Mouse (Mus musculus) left cerebral cortex, postnatal 14 days (tissue): ENCODE results near the gene Fntb. TPM values are rescaled to one million over a fixed set of nuclear protein-coding genes. Genes with fewer than 3 reads are reported as not detected.
A peak's percentile ranks its signal among the peaks of the same experiment; 100 is the strongest.

Experiments used
- DNase-seq, 2 experiments: peaks; one replicate each; pipeline ENCODE4 v3.0.0; 2021 to 2022; ENCODE audit warnings: low spot score in 2 of 2, mixed read lengths in 1 of 2
- intact Hi-C: fragments of 180-260 bp; cut with DNase I; formaldehyde crosslinking; loops from one replicate; pipeline ENCODE4 v1.15.1; 2025
- total RNA-seq, 2 experiments: library from RNA; stranded (reverse); gene quantifications; 2 replicates each; pipeline ENCODE4 v1.2.3; 2021

The Fntb gene
- total RNA-seq, 2 experiments from 2014 or later, result 26.2 to 28.1 TPM

DNA sequence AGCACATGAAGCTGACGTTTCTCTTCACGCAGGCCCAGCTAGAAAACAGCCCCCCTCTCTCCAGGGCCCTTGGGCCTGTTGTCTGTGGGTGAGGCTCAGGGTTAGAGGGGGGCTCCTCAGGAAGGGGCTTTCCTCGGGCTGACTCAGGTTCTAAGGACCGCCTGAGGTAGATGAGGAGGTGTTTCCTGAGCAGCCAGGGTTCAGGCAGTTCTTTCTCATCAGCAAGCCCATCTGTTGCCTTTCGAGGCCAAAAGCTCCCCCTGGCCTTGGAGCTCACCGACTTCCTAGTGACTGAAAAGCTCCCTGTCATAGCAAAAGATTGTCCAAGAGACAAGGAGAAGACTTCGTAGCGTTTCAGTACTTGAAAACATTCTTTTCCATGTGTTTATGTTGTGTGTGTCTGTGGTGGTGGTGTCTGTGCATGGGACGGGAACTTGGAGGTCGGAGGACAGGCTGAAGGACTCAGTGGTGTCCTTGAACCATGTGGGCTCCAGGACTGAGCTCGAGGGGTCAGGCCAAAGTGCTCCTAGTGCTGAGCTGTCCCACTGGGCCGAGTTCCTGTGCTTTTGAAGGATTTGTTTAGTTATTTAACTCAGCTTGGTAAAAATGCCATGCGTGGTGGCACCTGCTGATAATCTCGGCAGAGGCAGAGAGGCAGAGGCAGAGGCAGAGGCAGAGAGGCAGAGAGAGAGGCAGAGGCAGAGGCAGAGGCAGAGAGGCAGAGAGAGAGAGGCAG is 103.2 kb downstream of the Fntb start:
- intact Hi-C loops, result no loop called here
- DNase-seq, result no peak

GRCm38 (mm10) chr12:76869561-76869960 is 104.2 kb downstream of the Fntb start:
- DNase-seq, result peak in 1 of 2 experiments; percentile 32
- intact Hi-C loops, result no loop called here

- no peak for DNase-seq
- intact Hi-C loops, result no loop called here
Measured at GRCm38 (mm10) chr12:76872767-76873316, 107.5 kb downstream of the Fntb start.

DNA sequence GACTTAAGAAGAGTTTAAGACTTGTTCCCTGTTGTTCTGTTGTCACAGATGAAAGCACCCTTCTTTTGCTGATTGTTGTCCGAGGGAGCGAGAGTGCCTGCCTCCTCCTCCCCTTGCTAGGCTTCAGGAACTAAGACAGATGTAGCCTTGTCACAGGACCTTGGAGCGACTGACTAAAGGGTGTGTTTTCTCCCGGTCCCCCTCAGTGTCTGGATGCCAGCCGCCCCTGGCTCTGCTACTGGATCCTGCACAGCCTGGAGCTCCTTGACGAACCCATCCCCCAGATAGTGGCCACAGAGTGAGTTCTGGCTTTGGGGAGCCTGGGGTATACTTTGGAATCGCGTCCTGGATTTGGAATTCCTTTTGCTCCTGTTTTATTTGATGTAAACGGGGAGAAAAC is 109.4 kb downstream of the Fntb start:
- DNase-seq, result no peak
- intact Hi-C loops, result loop anchor here (5.0 kb wide), 1 partner anchor 38 kb away; no protein-coding TSS in a partner anchor

GRCm38 (mm10) chr12:76879242-76879641 is 113.9 kb downstream of the Fntb start:
- DNase-seq, result peak; percentile 67 to 71
- intact Hi-C loops, result loop anchor here (5.0 kb wide), 1 partner anchor 42 kb away; no protein-coding TSS in a partner anchor

- no peak for DNase-seq
Measured at GRCm38 (mm10) chr12:76880131-76880530, 114.7 kb downstream of the Fntb start.

GRCm38 (mm10) chr12:76883824-76884223 is 118.4 kb downstream of the Fntb start:
- intact Hi-C loops, result no loop called here
- peak in 1 of 2 experiments; percentile 19 for DNase-seq

More at GRCm38 (mm10) chr12:76880131-76880530, 114.7 kb downstream of the Fntb start:
- intact Hi-C loops, result no loop called here

DNA sequence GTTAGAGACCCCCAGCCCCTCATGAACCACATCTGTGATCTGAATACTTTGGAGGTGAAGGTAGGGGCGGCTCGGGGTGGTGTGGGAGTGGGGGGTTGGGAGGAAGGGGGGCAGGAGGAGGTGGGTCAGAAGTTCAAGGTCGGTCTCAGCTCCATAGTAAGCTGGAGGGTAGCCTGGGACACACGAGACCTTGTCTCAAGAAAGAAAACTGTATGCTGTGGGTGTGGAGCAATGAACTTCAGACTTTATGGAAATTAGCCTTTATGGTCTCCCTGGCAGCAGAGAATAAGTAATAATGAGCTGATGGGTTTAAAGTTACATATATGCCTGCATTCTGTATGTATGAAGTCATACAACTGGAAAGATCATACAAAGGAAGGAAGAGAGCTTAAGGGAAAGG is 119.7 kb downstream of the Fntb start:
- intact Hi-C loops, result no loop called here
- DNase-seq, result no peak

GRCm38 (mm10) chr12:76886826-76887225 is 121.4 kb downstream of the Fntb start:
- no peak for DNase-seq
- intact Hi-C loops, result no loop called here

- DNase-seq, result no peak
- intact Hi-C loops, result no loop called here
Measured at GRCm38 (mm10) chr12:76887941-76888340, 122.6 kb downstream of the Fntb start.

DNA sequence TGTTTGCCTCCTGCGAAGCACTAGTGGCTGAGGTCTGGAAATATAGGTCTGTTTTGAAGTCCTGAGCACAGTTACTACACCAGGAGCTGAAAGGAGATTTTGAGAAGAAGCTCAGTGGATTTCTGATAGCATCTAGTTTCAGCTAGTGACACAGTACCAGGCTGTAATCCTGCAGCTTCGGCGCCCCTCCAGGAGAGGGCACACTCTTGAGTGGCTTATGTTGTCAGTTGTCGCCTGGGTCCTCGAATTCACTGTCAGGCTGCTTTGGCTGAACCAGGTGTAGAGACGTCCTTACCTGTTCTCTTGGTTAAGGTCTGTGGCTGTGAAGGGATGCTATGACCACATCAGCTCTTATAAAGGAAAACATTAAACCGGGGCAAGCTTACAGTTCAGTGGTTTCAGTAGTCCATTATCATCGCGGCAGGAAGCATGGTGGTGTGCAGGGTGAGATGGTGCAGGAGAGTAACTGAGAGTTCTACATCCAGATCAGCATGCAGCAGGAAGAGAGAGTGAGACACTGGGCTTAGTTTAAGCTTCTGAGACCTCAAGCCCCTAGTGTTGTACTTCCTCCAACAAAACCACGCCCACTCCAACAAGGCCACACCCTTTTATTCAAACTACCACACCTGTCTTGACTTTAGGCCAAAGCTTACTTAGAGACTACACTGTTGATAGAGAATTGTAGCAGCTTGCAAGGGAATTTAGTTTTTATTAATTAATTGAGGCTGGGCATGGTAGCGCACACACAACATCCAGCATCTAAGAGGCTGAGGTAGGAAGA is 124.2 kb downstream of the Fntb start:
- no peak for DNase-seq
- intact Hi-C loops, result no loop called here

DNA sequence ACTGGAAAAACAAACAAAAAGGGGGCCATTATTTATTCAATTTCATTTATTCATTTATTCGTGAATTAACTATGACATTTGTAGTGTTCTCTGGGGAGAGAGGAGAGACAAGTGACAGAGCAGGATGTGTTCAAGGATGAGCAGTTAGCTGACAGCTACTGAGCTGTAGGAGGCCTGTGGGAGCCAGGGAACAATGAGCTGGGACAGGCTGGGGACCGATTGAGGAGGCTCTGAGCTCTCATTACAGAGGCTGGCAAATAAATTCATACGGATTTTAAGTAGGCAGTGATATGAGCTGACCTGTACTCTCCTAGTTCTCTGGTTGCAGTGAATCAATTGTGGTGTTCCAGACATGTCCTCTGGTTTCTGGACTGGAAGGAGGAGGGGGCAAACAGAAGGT is 125.8 kb downstream of the Fntb start:
- intact Hi-C loops, result no loop called here
- DNase-seq, result no peak

DNA sequence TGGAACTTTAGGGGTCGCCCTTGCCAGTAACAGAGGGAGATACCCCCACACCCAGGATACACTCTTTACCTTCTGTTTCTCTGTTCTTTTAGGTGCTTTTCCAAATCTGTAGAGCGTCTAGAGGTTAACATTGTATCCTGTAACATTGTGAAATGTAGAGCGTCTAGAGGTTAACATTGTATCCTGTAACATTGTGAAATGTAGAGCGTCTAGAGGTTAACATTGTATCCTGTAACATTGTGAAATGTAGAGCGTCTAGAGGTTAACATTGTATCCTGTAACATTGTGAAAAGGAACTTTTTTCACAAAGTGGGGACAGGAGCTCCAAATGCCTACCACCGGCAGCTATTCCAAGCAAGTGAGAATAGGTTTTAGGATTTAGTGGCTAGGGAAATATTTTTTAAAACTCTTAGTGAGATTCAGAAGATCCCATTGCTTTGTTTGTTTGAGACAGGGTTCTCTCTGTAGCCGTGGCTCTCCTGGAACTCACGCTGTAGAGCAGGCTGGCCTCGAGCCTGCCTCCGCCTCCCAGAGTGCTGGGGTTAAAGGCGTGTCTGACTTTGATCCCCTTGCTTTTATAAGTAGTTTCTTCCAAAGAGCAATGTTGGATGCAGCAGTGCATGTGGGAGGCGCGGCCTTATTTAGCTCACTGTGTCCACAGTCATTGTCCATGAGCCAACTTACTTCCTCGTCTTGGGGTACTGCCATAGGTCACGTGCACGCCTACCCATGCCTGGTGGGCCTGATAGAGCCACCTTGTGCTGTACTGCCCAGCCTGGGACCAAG is 127.7 kb downstream of the Fntb start:
- intact Hi-C loops, result no loop called here
- no peak for DNase-seq

DNA sequence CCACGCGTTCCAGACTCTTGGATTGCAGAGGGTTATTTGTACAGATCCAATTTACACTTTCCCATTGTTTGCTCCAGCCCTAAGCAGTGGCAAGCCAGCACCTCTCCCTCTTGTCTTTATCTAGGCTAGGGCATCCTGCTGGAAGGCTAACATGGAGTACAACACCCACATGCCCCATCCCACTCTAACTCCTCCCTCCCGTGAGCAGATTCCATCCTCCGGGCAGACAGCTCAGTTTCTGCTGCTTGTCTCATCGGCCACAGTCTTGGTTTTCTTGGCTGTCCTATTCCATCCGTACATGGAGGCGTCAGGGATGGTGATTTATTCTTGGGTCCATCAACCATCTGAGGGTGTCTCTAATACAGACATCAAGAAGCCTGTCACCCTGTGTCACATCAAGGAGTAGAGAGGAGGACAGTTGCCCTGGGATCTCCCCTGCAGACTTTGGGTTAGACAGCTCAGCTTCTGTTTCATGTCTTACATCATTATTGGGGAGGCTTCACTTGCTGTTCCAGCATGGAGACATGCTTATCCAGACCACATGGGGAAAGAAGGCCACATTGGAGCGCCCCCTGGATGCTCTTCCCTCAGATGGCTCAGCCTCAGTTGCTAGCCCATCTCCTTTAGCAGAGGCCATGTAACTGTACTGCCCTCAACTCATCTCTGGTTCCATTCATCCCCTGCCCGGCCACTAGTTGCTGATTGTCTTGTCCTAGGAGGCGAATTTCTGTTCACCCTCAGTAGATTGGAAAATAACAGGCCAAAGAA is 129.6 kb downstream of the Fntb start:
- intact Hi-C loops, result no loop called here
- DNase-seq, result no peak

GRCm38 (mm10) chr12:76895777-76896176 is 130.4 kb downstream of the Fntb start:
- no peak for DNase-seq
- intact Hi-C loops, result no loop called here

GRCm38 (mm10) chr12:76896566-76896965 is 131.2 kb downstream of the Fntb start:
- intact Hi-C loops, result no loop called here
- DNase-seq, result no peak

- intact Hi-C loops, result no loop called here
- DNase-seq, result peak in 1 of 2 experiments; percentile 38
Measured at GRCm38 (mm10) chr12:76897006-76897405, 131.6 kb downstream of the Fntb start.

- DNase-seq, result no peak
- intact Hi-C loops, result no loop called here
Measured at GRCm38 (mm10) chr12:76898141-76898540, 132.8 kb downstream of the Fntb start.
